Mouse (Mus musculus) bone marrow macrophage, adult 2 months (primary cell): Measurements from ENCODE around the gene Dnajc1.

ENCODE experiments used
- CTCF ChIP-seq: IDR thresholded peaks from 2 replicates; pipeline ENCODE4 v1.5.1; 2012; ENCODE audit warnings: low read depth, mild to moderate bottlenecking, low read length, moderate library complexity
- POLR2A ChIP-seq: IDR thresholded peaks from 2 replicates; pipeline ENCODE4 v1.6.1; 2012; ENCODE audit warnings: mild to moderate bottlenecking, low read depth, low read length, borderline replicate concordance

DNA sequence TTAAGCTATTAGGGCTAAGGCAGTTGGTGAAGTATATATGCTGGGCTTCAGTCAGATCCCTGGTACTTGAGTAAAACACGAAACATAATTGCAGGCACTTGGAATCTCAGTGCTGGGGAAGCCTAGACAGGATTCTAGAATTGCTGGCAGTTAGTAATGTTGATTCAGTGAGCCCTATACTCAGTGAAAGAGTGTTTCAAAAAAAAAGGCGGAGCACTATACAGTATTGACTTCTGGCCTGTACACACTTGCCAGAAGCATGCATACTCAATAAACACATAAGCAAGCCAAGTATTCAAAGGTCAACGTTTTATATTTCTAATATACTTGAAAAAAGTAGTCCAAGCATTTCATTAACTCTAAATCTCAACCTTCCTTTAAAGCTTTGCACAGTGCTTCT is 211.0 kb downstream of the Dnajc1 start:
- no peak for TF ChIP-seq POLR2A
- no peak for TF ChIP-seq CTCF
